Mouse (Mus musculus): ENCODE measurements around the gene Urod.
A peak's percentile ranks its signal among the peaks of the same experiment; 100 is the strongest.

The Urod gene

DNA sequence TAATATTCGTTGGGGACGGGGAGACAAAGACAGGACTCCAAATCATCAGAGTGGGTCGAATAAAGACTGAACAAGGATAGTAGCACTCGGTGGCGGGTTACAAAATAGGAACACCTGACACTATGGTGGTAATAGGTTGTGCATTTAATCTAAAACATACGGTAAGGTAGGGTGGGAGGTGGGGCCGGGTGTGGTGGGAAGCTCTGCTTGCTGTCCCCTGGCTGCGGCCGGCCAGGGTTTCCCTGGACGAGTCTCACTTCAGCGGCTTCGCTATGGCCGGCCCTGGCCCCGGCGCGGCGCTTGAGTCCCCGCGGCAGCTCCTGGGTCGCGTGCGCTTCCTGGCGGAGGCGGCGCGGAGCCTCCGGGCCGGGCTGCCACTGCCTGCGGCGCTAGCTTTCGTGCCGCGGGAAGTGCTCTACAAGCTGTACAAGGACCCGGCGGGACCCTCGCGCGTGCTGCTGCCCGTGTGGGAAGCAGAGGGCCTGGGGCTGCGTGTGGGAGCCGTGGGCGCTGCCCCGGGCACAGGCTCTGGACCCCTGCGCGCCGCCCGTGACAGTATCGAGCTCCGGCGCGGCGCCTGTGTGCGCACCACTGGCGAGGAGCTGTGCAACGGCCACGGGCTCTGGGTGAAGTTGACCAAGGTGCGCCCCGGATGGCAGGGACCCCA is 1.1 kb upstream of the Urod start, which contains the start of gene Hectd3:
Hectd3 (plus strand) TSS at position 187 of the 667 bp plus-strand sequence.
- peak; percentile 80 for DNase-seq

DNA sequence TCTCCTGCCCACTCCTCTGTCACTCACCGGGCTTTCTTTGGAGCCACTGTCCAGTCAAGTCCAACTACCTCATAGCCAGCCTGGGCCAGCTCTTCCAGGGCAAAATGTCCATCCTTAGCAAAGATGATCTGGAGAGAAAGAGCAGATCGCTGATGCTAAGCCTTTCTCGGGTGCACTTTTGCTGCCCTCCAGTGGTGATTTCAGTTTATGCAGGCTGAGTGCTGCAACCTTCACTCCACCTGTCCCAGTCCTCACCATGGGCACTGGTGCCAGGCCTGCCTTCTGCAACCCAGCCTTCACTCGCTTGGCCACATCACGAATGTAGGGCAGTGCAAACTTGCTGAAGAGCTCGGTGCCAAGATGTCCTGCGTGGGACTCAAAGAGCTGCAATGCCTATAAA is 2.8 kb downstream of the Urod start:
- DNase-seq, result peak; percentile 89

DNA sequence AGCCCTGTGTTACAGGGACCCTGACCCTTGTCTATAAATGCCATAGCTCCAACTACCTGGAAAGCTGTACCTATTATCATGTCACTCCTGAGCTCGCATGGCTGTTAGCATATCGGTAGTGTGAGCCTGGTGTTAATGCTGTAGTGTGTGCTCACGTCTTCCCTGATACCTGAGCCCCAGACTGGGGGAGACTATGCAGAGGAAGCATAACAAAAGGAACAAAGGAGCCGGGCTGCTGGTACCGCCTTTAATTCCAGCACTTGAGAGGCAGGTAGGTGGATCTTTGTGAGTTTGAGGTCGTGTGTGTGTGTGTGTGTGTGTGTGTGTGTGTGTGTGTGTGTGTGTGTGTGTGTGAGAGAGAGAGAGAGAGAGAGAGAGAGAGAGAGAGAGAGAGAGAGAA is 4.5 kb downstream of the Urod start:
- DNase-seq, result no peak

DNA sequence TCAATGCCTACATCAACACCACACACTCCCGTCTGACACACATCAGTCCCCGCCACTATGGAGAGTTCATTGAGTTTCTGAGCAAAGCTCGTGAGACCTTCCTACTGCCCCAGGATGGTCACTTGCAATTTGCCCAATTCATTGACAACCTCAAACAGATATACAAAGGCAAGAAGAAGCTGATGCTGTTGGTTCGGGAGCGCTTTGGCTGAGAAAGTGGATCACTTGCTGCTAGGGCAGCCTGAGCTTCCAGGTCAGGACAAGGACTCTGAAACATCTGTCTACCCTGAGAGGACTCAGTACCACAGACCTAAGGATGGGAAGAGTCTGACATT is 7.1 kb downstream of the Urod start:
- DNase-seq, result no peak

DNA sequence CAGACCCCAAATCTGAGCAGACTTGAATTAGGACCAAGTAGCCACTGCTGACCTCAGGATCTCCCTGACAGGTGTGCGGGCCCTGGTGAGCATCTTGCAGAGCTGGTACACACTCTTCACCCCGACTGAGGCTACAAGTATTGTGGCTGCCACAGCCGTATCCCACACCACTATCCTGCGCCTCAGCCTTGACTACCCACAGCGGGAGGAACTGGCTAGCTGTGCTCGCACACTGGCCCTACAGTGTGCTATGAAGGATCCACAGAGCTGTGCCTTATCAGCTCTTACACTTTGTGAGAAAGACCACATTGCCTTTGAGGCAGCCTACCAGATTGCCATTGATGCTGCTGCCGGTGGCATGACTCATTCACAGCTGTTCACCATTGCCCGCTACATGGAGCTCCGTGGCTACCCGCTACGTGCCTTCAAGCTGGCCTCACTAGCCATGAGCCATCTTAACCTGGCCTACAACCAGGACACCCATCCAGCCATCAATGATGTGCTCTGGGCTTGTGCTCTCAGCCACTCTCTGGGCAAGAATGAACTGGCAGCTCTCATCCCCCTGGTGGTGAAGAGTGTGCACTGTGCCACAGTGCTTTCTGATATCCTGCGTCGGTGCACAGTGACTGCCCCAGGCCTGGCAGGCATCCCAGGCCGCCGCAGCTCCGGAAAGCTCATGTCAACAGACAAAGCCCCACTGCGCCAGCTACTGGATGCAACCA is 7.7 kb downstream of the Urod start:
- DNase-seq, result peak; percentile 88

DNA sequence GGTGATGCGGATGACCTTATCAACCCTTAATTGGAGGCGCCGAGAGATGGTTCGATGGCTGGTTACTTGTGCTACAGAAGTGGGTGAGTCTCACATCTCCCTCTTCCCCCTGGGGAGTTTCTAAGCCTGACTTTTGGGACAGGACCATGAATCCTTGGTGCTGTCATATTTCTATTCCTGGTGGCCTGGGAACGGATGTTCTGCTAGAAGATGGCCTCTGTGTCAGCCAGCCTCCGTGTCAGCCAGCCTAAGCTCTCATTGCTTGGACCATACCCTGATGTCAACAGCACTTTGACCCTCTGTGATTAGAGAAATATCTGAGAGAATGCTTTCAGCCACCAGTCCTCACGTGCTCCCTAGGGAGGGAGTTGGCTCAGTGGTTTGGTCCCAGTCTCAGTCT is 8.5 kb downstream of the Urod start:
- no peak for DNase-seq

DNA sequence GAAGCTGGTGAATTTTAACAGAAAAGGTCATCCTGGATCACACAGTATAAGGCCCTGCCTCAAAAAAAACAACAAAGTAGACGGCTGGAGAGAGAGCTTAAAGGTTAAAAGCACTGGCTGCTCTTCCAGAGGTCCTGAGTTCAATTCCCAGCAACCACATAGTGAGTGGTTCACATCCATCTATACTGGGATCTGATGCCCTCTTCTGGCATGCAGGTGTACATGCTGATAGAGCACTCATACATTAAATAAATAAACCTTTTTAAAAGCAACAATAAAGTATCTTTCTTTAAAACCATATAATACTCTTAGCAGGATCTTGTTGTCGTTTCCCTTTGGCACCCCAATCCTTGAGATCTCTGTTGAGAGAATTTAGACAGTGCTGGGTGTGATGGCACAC is 17.7 kb downstream of the Urod start:
- DNase-seq, result no peak

DNA sequence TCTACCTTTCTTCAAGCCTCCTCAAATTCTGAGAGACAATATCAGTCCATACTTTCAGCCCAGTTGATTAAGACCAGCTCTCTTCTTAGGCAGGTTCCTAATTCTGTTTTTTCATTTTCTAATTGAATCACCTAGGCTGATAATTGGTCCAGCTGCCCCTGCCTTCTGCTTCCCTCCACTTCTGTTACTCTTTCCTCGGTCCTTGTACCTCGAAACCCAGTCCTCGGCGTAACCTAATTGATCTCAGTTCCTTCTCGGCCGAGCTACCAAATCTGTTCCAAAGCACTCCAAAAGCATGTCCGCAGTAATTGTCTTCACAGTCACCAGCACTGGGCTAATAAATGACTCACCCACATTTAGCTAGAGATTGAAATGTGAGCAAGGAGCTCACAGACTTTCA is 39.3 kb downstream of the Urod start:
- no peak for DNase-seq

DNA sequence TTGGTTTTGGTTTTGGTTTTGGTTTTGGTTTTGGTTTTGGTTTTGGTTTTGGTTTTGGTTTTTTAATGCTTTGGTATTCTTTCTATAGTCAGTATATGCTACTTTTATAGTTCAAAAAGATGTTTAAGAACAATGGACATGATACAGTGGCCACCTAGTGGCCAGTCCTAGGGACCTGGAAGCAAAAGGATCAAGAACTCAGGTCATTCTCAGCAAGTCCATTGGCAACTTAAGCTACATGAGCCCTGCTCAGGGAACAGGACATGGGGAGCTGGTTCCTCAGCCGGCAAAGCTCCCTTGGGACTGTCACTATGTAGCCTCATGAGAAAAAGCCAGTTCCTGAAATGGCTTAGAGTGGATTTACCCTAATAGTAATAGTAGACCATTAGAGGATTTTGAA is 42.6 kb downstream of the Urod start:
- peak; percentile 14 for DNase-seq

DNA sequence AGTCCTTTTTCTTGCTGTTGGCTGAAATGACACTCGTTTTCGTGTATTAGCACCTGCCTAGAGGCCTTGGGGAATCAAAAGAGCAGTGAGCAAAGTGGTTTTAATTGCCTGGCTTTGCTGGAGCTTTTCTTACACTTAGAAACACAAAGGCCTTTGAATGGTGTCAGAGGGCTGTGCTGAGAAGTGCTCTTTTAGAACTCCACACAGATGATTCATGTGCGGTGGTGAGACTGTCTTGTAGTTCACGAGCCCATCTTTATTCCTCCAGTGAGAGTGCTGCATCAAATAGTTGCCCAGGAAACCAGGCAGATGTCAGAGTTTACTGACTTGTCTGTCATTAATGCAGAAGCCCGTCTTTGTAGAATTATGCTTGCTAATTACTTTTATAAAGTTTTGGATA is 50.2 kb downstream of the Urod start:
- DNase-seq, result no peak

DNA sequence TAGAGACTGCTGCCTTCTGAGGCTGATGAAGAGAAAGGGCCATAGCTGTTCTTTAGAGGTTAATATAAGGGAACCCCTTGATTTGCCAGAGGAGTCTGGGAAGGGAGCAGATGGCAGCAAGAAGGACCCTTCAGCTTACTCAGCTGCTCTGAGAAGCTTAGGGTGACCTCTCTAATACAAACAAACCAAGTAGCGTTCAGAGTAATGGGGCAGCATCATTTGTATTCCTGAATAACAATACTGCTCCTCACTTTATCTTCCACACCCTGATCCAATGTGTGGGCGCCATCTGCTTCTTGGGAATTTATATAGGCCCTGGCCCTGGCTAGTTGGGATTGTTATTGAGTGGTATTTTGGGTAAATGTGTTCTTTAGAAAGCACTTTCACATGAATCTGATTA is 51.5 kb downstream of the Urod start:
- no peak for DNase-seq

Measured in kidney, postnatal 10 days (tissue).